Mouse (Mus musculus) lung, adult 2 months (tissue): ENCODE data around the gene B130006D01Rik. TPM values are rescaled to one million over a fixed set of nuclear protein-coding genes. Genes with fewer than 3 reads are reported as not detected.

ENCODE experiments used
- DNase-seq: peaks from one replicate; pipeline ENCODE4 v3.0.0; 2022
- H3K4me1 ChIP-seq: fragments of 200-500 bp; 2 replicates; pipeline ENCODE4 v1.6.1; 2011; ENCODE audit warnings: low read length; ENCODE audit not compliant: control insufficient read depth, insufficient read depth
- H3K4me3 ChIP-seq: fragments of 200-500 bp; replicated peaks from 2 replicates; pipeline ENCODE3; 2011; ENCODE audit warnings: low read depth, mild to moderate bottlenecking, control low read depth, low read length; ENCODE audit errors: extremely low read depth
- CTCF ChIP-seq: fragments of 200-500 bp; IDR thresholded peaks from 2 replicates; pipeline ENCODE4 v1.5.1; 2011; ENCODE audit warnings: mild to moderate bottlenecking, low read length, control low read depth; ENCODE audit not compliant: insufficient read depth
- POLR2A ChIP-seq: fragments of 200-500 bp; IDR thresholded peaks from 2 replicates; pipeline ENCODE4 v1.6.1; 2011; ENCODE audit warnings: low read depth, mild to moderate bottlenecking, control low read depth, low read length, borderline replicate concordance; ENCODE audit errors: extremely low read depth
- WGBS: fragments of 180-500 bp; shearing (Covaris S2); methylation state at CpG from one replicate; pipeline ENCODE4 v1.1.7; 2018; 5-methylcytosine and 5-hydroxymethylcytosine counted together
- polyA plus RNA-seq: library from polyadenylated mRNA; depleted of rRNA; stranded (reverse); fragments of >200 nt; gene quantifications from 2 replicates; pipeline ENCODE4 v1.2.3, GENCODE M21; 2012; rRNA removed

B130006D01Rik gene
- polyA plus RNA-seq, 1 experiment: 0.18 TPM

DNA sequence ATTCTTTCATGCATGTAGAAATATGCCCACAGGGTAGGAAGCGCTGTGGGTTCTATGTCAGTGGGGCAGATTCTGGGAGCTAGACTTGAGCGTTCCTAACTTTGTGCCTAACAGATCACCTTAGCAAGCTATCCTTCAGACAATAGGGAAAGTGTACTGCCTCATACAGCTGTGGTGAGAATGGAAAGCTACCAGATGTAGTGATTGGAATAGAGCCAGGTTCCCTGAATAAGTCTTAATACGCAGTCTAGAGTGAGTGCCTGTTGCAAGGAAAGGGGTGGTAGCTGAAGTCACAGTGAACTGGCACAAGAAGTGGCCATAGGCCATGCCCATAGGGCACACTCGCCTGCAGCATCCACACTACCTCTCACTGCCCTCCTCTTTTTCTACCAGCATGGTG is 39.6 kb downstream of the B130006D01Rik start:
- TF ChIP-seq CTCF (no peak), POLR2A (no peak)
- 75% methylated on average over 4 of the region's 4 CpGs for WGBS
- no peaks in the 10 kb centered on the region for H3K4me1 ChIP-seq
- DNase-seq: no peak
- H3K4me3 ChIP-seq: no peak overlapping the region

DNA sequence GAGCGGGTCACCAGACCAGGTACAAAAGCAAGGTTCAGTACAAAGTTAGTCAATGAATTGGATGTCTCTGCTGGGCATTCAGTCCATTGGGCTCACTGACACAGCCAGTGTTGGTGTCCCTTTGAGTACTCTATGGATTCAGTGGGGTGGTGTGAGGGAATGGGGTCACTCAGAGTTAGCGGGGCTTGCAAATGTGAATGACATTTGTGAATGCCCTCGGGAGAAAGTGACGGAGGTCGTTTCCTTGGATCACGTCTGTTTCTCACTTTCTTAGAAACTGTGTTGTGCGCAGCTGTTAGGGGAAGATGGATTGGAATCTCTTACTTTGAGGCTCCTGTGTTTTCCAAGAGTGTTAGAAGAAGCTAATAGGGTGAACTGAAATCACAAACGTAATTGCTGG is 41.4 kb downstream of the B130006D01Rik start:
- Histone ChIP-seq H3K4me1 (no peaks in the 10 kb centered on the region), H3K4me3 (no peak overlapping the region)
- WGBS: 86% methylated on average over 8 of the region's 8 CpGs
- DNase-seq: no peak
- TF ChIP-seq CTCF (no peak), POLR2A (no peak)

GRCm38 (mm10) chr11:95765334-95765733 is 41.9 kb downstream of the B130006D01Rik start:
- no peak for TF ChIP-seq POLR2A
- TF ChIP-seq CTCF: no peak
- 64% methylated on average over 10 of the region's 10 CpGs for WGBS
- Histone ChIP-seq H3K4me3 (no peak overlapping the region), H3K4me1 (no peaks in the 10 kb centered on the region)
- DNase-seq: no peak

- H3K4me3 ChIP-seq: no peak overlapping the region
- no peak for DNase-seq
Measured at GRCm38 (mm10) chr11:95768244-95768643, 44.9 kb downstream of the B130006D01Rik start.

DNA sequence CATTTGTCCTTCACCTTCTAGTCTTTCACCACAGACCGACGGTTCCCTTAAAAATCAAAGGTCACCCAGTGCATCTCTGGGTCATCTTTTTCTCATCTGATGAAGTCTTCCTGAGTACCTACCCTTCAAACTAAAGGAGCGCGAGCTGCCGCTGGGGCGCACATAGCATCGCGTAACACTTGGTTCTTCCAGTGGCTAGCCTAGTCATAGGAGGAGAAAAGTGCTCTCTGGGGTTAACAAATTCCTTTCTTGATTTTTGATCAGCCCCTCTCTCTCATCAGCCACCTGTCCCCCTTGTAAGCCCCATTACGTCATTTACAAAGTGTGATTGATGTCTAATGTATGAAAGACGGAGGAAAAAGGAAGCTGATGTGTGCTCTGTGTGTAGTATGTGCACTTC is 45.8 kb downstream of the B130006D01Rik start:
- peaks cover 22% of the 10 kb centered on the region for H3K4me1 ChIP-seq
- no peak for DNase-seq
- no peak overlapping the region for H3K4me3 ChIP-seq
- 90% methylated on average over 10 of the region's 10 CpGs for whole genome bisulfite sequencing
- TF ChIP-seq CTCF (no peak), POLR2A (no peak)

More at GRCm38 (mm10) chr11:95768244-95768643, 44.9 kb downstream of the B130006D01Rik start:
- 93% methylated on average over 6 of the region's 6 CpGs for WGBS
- H3K4me1 ChIP-seq: peaks cover 15% of the 10 kb centered on the region
- TF ChIP-seq CTCF (no peak), POLR2A (no peak)

GRCm38 (mm10) chr11:95770720-95771364 is 47.5 kb downstream of the B130006D01Rik start:
- Histone ChIP-seq H3K4me3 (no peak overlapping the region), H3K4me1 (peaks cover 22% of the 10 kb centered on the region)
- peak; percentile 35 for DNase-seq
- no peak for TF ChIP-seq POLR2A
- WGBS: 38% methylated on average over 9 of the region's 9 CpGs

DNA sequence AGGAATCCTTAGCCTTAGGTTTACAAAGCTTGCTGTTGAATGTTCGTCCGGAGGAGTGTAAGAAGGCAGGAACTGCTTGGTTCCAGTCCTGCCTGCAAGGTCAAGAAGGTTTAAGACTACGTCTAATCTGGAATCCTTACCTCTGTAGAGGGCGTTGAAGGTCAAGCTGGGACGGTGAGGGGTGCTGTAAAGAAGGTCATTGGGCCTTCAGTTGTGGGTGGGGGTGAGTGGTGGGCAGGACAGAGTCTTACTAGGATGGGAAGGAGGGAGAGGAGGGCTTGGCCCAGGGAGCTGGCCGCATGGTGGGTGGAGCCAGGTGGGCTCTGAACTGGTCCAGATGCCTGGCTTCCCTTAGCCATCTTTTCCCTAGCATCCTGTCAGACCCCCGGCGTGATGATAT is 48.3 kb downstream of the B130006D01Rik start:
- no peak for TF ChIP-seq CTCF
- TF ChIP-seq POLR2A: no peak

GRCm38 (mm10) chr11:95773264-95773663 is 49.9 kb downstream of the B130006D01Rik start:
- DNase-seq: no peak
- TF ChIP-seq POLR2A: no peak
- TF ChIP-seq CTCF: no peak
- 42% methylated on average over 3 of the region's 3 CpGs for WGBS
- Histone ChIP-seq H3K4me1 (peaks cover 29% of the 10 kb centered on the region), H3K4me3 (no peak overlapping the region)

More for the DNA sequence above, 48.3 kb downstream of the B130006D01Rik start:
- peaks cover 22% of the 10 kb centered on the region for H3K4me1 ChIP-seq
- H3K4me3 ChIP-seq: no peak overlapping the region
- DNase-seq: no peak
- WGBS: 62% methylated on average over 8 of the region's 8 CpGs

Other genes starting within 250 kb of the B130006D01Rik start
- gene Nxph3, start 209.0 kb upstream of the B130006D01Rik start, polyA plus RNA-seq: 6.6 and 9.2 TPM in 2 replicates
- gene Ngfr, start 135.9 kb upstream of the B130006D01Rik start, polyA plus RNA-seq: 1.9 TPM in 2 replicates
- 38.8 and 62.5 TPM in 2 replicates for gene Phb, start 56.6 kb upstream of the B130006D01Rik start, polyA plus RNA-seq
- gene Zfp652, start 10.9 kb upstream of the B130006D01Rik start, polyA plus RNA-seq: 35.6 and 40.4 TPM in 2 replicates
- gene Phospho1, start 100.9 kb downstream of the B130006D01Rik start, polyA plus RNA-seq: 85.8 and 128 TPM in 2 replicates
- gene Gngt2, start 113.6 kb downstream of the B130006D01Rik start, polyA plus RNA-seq: 18.1 and 31.9 TPM in 2 replicates
- gene Abi3, start 118.9 kb downstream of the B130006D01Rik start, polyA plus RNA-seq: 141 and 169 TPM in 2 replicates
- 0.42 TPM in 1 of 2 replicates, not detected in the other for gene B4galnt2, start 191.3 kb downstream of the B130006D01Rik start, polyA plus RNA-seq